Mouse (Mus musculus): ENCODE results near the gene Trim26.

The Trim26 gene

GRCm38 (mm10) chr17:36903651-36904050 is 66.7 kb downstream of the Trim26 start:
- no peak for DNase-seq

GRCm38 (mm10) chr17:36908235-36908634 is 71.3 kb downstream of the Trim26 start:
- no peak for DNase-seq

Measured in right cerebral cortex, postnatal 14 days (tissue).